Mouse (Mus musculus) intestine, embryonic 15.5 days (tissue): ENCODE measurements around the gene Smarcal1. TPM values are rescaled to one million over a fixed set of nuclear protein-coding genes. Genes with fewer than 3 reads are reported as not detected.
A peak's percentile ranks its signal among the peaks of the same experiment; 100 is the strongest.

Experiments
- ATAC-seq: fragments of 200-750 bp; cut with Nextera tagmentation; 2 replicates; pipeline ENCODE4 v1.8.0; 2017; ENCODE audit warnings: moderate TSS enrichment, moderate library complexity
- H3K27ac ChIP-seq: fragments of 300-500 bp; sonication (generic); 2 replicates; pipeline ENCODE4 v1.5.1; 2015; ENCODE audit warnings: mild to moderate bottlenecking, inconsistent platforms
- H3K27me3 ChIP-seq: fragments of 300-500 bp; sonication (generic); replicated peaks from 2 replicates; pipeline ENCODE4 v1.6.1; 2015; ENCODE audit warnings: inconsistent platforms
- H3K36me3 ChIP-seq: fragments of 300-500 bp; sonication (generic); 2 replicates; pipeline ENCODE4 v1.6.1; 2015; ENCODE audit warnings: inconsistent platforms
- H3K4me1 ChIP-seq: fragments of 300-500 bp; sonication (generic); replicated peaks from 2 replicates; pipeline ENCODE4 v1.6.1; 2015; ENCODE audit warnings: inconsistent platforms
- H3K4me2 ChIP-seq: fragments of 300-500 bp; sonication (generic); replicated peaks from 2 replicates; pipeline ENCODE4 v1.6.1; 2015; ENCODE audit warnings: mild to moderate bottlenecking, inconsistent platforms
- H3K4me3 ChIP-seq: fragments of 300-500 bp; sonication (generic); replicated peaks from 2 replicates; pipeline ENCODE4 v1.5.1; 2015; ENCODE audit warnings: inconsistent platforms
- H3K9ac ChIP-seq: fragments of 300-500 bp; sonication (generic); 2 replicates; pipeline ENCODE4 v1.6.1; 2015; ENCODE audit warnings: inconsistent platforms
- H3K9me3 ChIP-seq: fragments of 300-500 bp; sonication (generic); 2 replicates; pipeline ENCODE4 v1.6.1; 2016; ENCODE audit warnings: inconsistent platforms
- WGBS: fragments of 180-500 bp; shearing (Covaris S2); methylation state at CpG from one replicate; pipeline ENCODE4 v1.1.7; 2015; 5-methylcytosine and 5-hydroxymethylcytosine counted together
- polyA plus RNA-seq: library from polyadenylated mRNA; unstranded; fragments of >200 nt; fragmentation: Nextera tagmentation; extraction: Ambion mirVana; gene quantifications from 2 replicates; pipeline ENCODE4 v1.2.1, GENCODE M21; 2015

Gene Smarcal1
- polyA plus RNA-seq, 1 experiment from 2014 or later, result 16.5 TPM

DNA sequence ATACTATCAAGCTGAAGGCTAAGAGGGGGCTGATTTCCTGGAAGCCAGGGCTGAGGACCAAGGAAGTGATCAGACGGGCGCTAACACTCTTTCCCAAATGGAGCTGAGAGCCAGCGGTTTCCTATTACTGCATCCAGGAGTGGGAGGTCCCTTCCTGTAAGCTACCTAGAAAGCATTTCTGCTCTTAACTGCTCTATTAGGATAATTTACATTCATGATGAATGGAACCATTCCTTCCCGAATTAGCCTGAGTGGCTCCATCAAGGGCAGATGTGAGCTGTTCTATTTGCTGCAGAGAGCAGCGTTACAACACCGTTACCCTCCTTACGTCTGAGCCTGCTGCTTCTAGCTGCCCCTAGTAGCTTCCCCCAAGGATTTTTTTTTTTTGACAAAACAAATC lies 9.0 kb upstream of the Smarcal1 start:
- Histone ChIP-seq H3K4me3 (no peak overlapping the region), H3K9ac (no peak overlapping the region), H3K36me3 (no peaks in the 10 kb centered on the region), H3K27ac (no peak overlapping the region), H3K4me2 (no peak overlapping the region), H3K4me1 (0 out of 2 replicates have a peak, but pooled peaks cover 6% of the 10 kb centered on the region), H3K9me3 (no peaks in the 10 kb centered on the region), H3K27me3 (0 out of 2 replicates have a peak, but pooled peaks cover 3% of the 10 kb centered on the region)
- 47% methylated on average over 7 of the region's 7 CpGs for WGBS
- ATAC-seq, result no peak

DNA sequence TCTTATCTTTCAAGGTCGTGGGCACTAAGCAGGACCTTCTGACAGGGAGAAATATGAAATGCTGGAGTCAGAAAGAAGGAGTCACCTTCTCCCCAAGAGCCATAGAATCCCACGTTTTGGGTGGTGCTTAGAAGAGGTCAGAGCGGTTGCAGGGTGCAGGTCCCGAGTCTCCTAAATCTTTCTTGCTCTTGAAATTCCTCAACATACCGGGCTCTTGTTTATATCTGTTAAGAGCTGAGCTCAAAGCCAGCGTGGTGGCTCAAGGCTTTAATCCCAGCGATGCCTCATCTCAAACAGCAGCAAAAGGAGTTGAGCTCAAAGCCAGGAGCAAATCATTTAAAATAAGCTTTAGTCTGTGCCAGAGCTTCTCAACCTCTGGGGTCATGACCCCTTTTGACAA lies 8.4 kb upstream of the Smarcal1 start:
- no peaks in the 10 kb centered on the region for H3K36me3 ChIP-seq
- no peaks in the 10 kb centered on the region for H3K9me3 ChIP-seq
- H3K4me1 ChIP-seq, result 0 out of 2 replicates have a peak, but pooled peaks cover 6% of the 10 kb centered on the region
- no peak overlapping the region for H3K4me2 ChIP-seq
- H3K9ac ChIP-seq, result no peak overlapping the region
- WGBS, result 26% methylated on average over 7 of the region's 7 CpGs
- H3K27ac ChIP-seq, result no peak overlapping the region
- ATAC-seq, result no peak
- 0 out of 2 replicates have a peak, but pooled peaks cover 3% of the 10 kb centered on the region for H3K27me3 ChIP-seq
- no peak overlapping the region for H3K4me3 ChIP-seq

DNA sequence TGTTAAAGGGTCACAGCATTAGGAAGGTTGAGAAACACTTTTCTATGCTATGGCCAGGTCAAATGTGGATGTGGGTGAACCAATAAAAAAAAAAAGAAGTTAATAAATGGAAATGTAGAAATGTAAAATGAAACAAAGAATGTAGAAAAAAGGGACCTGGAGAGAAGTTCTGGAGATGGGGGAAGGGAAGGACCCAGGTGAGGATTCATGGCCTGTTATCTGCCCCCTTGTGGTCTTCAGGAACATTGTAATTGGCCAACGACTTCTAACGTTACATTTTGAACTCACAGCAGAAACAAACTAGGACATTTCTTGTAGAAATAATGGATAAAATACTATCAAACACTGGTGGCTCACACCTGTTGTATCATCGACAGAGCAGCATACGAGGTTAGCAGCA lies 7.9 kb upstream of the Smarcal1 start:
- WGBS, result 47% methylated on average over 4 of the region's 4 CpGs

DNA sequence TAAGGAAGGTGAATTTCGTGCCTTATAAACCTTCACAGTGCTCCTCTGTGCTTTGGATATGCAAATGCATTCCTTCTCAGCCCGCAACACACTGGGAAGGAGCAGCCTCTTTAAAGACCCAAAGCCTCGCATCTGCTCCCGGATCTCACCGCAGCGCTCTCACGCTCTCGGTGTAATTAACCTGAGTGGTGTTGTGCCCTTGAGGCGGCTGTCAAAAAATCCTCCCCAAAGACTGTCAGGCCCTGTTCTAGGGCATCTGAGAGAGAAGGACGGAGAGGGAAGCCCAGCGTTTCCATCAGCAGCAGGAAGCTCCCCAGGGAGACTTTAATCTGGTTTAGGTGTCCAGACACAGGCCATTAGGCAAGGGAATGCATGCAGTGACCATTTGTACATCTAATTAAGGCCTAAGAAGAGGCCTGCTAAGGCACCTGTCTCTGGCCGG lies 5.5 kb upstream of the Smarcal1 start:
- H3K9me3 ChIP-seq, result no peaks in the 10 kb centered on the region
- 0 out of 2 replicates have a peak, but pooled peaks cover 3% of the 10 kb centered on the region for H3K27me3 ChIP-seq
- H3K4me3 ChIP-seq, result no peak overlapping the region
- no peak for ATAC-seq
- H3K36me3 ChIP-seq, result no peaks in the 10 kb centered on the region
- H3K4me2 ChIP-seq, result no peak overlapping the region; the same call in 1 of the 2 replicates
- 10% methylated on average over 12 of the region's 12 CpGs for WGBS
- no peak overlapping the region for H3K9ac ChIP-seq
- no peak overlapping the region for H3K27ac ChIP-seq
- 0 out of 2 replicates have a peak, but pooled peaks cover 6% of the 10 kb centered on the region for H3K4me1 ChIP-seq

More for the DNA sequence above, 7.9 kb upstream of the Smarcal1 start:
- no peak for ATAC-seq
- no peak overlapping the region for H3K4me3 ChIP-seq
- 0 out of 2 replicates have a peak, but pooled peaks cover 3% of the 10 kb centered on the region for H3K27me3 ChIP-seq
- 0 out of 2 replicates have a peak, but pooled peaks cover 6% of the 10 kb centered on the region for H3K4me1 ChIP-seq
- no peaks in the 10 kb centered on the region for H3K36me3 ChIP-seq
- H3K27ac ChIP-seq, result no peak overlapping the region
- no peaks in the 10 kb centered on the region for H3K9me3 ChIP-seq
- H3K9ac ChIP-seq, result no peak overlapping the region
- H3K4me2 ChIP-seq, result no peak overlapping the region

DNA sequence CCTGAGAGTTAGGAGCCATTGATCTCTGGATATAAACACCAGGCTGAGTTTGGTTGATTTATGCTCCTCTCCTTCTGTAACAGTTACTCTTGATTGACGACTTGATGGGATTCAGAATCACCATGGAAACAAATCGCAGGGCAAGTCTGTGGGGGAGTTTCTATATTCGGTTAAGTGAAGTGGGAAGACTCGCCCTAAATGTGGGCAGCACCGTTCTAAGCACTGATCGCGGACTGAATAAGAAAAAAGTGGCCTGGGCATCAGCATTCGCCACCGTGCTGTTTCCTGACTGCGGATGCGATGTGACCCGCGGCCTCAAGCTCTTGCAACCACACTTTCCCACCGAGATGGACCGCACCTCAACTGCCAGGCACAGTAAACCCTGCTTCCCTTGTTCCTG lies 4.7 kb upstream of the Smarcal1 start:
- H3K4me3 ChIP-seq, result no peak overlapping the region
- 42% methylated on average over 15 of the region's 15 CpGs for WGBS
- no peaks in the 10 kb centered on the region for H3K9me3 ChIP-seq
- no peak for ATAC-seq
- H3K4me1 ChIP-seq, result 0 out of 2 replicates have a peak, but pooled peaks cover 6% of the 10 kb centered on the region
- no peaks in the 10 kb centered on the region for H3K36me3 ChIP-seq
- 0 out of 2 replicates have a peak, but pooled peaks cover 3% of the 10 kb centered on the region for H3K27me3 ChIP-seq
- no peak overlapping the region for H3K27ac ChIP-seq
- H3K4me2 ChIP-seq, result no peak overlapping the region
- H3K9ac ChIP-seq, result no peak overlapping the region

DNA sequence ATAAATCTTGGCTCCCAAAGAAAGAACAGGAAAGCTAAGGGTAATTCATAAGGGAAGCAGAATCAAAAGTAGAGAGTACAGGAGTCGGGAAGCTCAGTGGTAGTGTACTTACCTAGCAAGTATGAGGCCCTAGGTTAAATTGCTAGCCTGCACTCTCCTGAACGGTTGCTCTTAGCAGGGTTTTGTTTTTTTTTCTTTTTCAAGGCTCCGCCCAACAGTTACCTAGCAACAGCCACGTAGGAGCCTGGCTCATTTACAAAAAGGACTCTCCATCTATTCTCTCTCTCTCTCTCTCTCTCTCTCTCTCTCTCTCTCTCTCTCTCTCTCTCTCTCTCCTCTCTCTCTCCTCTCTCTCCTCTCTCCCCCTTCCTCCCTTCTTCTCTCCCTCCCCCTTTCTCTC lies 4.2 kb upstream of the Smarcal1 start:
- Histone ChIP-seq H3K9me3 (no peaks in the 10 kb centered on the region), H3K4me2 (no peak overlapping the region)
- WGBS, result 37% methylated on average over 4 of the region's 4 CpGs

DNA sequence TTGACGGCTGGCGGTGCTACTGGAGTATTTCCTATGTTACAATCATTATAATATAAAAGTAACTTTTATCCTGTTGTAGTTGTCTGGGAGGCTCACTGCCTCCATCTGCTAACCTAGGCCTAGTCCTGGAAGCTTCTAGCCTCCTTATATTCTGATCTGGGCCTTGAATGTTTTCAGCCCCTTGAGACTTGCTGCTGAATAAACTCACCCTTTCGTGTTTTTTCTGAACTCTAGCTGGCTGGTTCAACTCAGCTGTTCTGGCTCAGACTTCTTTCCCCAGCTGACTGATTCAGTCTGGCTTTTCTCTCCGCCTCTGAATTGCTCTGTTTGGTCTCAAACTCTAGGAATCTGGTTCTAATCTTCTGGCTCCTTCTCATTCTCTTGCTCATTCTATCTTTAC lies 855 bp downstream of the Smarcal1 start:
- no peaks in the 10 kb centered on the region for H3K9me3 ChIP-seq
- H3K27ac ChIP-seq, result no peak overlapping the region
- no peak for ATAC-seq
- peaks cover 7% of the 10 kb centered on the region for H3K36me3 ChIP-seq
- no peaks in the 10 kb centered on the region for H3K27me3 ChIP-seq
- H3K4me3 ChIP-seq, result peak overlapping the region; percentile 51
- H3K4me1 ChIP-seq, result peaks cover 6% of the 10 kb centered on the region; the same call in 1 of the 2 replicates
- H3K9ac ChIP-seq, result peak overlapping the region; percentile 47
- H3K4me2 ChIP-seq, result peak overlapping the region; percentile 74
- 71% methylated on average over 4 of the region's 4 CpGs for WGBS

More for the DNA sequence above, 4.2 kb upstream of the Smarcal1 start:
- Histone ChIP-seq H3K27ac (no peak overlapping the region), H3K9ac (no peak overlapping the region), H3K4me3 (no peak overlapping the region), H3K27me3 (0 out of 2 replicates have a peak, but pooled peaks cover 3% of the 10 kb centered on the region), H3K36me3 (no peaks in the 10 kb centered on the region), H3K4me1 (peaks cover 7% of the 10 kb centered on the region; the same call in 1 of the 2 replicates)
- no peak for ATAC-seq

DNA sequence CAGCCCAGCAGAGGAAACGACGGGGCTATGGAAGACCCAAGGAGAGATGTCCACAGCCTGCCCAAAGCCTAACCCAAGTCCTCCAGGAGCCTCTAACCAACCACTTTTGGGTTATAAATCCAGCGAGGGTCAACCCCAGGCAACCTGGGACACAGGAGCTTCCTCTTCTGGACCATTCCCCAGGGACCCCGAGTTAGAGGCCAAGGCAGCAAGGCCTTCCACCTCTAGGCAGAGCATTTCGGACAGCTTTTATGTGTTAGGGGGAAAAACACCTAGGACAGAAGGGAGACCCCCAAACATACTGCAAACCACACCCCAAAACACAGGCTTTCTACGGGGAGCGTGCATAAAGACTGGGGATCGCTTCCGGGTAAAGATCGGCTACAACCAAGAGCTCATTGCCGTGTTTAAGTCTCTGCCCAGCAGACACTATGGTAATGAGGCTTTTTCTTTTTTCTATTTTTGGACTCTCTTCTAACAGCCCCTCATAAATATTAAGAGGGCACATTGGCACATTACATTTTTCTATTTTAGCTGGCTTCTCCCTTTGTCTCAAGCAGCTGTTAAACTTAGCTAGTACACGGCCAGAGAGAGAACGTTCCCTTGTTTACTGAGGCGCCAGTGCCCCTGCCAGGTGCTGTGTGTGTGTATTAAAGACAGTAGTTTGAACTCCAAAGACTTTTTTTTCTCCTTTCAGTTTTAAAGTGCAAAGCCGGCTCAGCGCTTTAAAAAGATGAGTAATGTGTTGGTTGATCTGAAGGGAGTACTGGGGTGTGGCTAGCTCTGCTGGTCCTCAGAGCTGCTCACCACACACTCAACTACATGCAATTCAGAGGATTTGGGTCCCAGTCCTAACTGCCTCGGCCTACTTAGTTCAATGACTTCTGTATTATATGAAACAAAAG lies 3.2 kb downstream of the Smarcal1 start:
- no peaks in the 10 kb centered on the region for H3K9me3 ChIP-seq
- no peak overlapping the region for H3K4me3 ChIP-seq
- peaks cover 11% of the 10 kb centered on the region for H3K36me3 ChIP-seq
- WGBS, result 91% methylated on average over 17 of the region's 17 CpGs
- H3K4me1 ChIP-seq, result peaks cover 6% of the 10 kb centered on the region; the same call in 1 of the 2 replicates
- no peaks in the 10 kb centered on the region for H3K27me3 ChIP-seq
- no peak for ATAC-seq
- H3K27ac ChIP-seq, result no peak overlapping the region
- no peak overlapping the region for H3K4me2 ChIP-seq
- H3K9ac ChIP-seq, result no peak overlapping the region

DNA sequence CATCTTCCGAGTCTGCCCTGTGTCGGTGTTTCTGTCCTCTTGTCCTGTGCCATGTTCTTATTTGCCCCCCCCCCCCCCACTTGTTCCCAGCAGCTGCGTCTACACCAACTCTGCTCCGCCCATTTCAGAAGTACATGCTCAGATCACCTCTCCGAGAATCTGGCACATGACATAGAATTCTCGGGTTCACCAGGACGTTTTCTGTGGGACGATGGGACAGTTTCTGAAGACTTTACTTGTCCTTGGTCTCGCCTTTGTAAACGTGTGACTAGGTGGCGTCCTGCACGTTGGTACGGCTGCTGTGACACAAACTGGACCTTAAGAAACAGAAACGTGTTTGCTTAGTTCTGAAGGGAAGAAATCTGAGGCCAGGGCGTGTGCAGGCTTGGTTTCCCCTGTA lies 4.5 kb downstream of the Smarcal1 start:
- no peaks in the 10 kb centered on the region for H3K9me3 ChIP-seq
- H3K36me3 ChIP-seq, result peaks cover 11% of the 10 kb centered on the region
- H3K4me2 ChIP-seq, result no peak overlapping the region
- no peaks in the 10 kb centered on the region for H3K27me3 ChIP-seq
- no peak for ATAC-seq
- no peak overlapping the region for H3K4me3 ChIP-seq
- peaks cover 6% of the 10 kb centered on the region; the same call in 1 of the 2 replicates for H3K4me1 ChIP-seq
- H3K9ac ChIP-seq, result no peak overlapping the region
- WGBS, result 89% methylated on average over 15 of the region's 15 CpGs
- no peak overlapping the region for H3K27ac ChIP-seq

DNA sequence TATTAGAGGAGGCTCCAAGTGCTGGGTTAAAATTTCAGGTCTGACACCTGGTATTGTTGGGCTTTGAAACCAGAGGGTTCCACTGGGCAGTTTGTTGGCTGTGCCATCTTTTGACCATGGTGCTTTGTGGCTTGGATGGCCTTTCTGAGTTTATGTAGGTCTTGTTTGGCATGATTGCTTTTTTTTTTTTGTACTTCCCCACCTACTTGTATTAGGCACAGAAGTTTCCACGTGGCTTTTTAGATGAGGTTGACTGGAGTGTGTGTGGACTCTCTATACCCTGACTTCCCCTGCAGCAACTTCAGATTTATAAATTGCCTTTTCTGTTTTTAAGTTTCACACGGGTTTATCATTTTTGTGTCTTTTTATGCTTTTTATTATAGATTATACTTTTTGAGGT lies 5.7 kb downstream of the Smarcal1 start:
- no peak for ATAC-seq
- Histone ChIP-seq H3K27me3 (no peaks in the 10 kb centered on the region), H3K36me3 (peaks cover 16% of the 10 kb centered on the region), H3K4me2 (no peak overlapping the region), H3K9ac (no peak overlapping the region), H3K4me1 (peaks cover 5% of the 10 kb centered on the region; the same call in 1 of the 2 replicates), H3K4me3 (no peak overlapping the region), H3K27ac (no peak overlapping the region), H3K9me3 (no peaks in the 10 kb centered on the region)
- 87% methylated on average over 2 of the region's 2 CpGs for WGBS

DNA sequence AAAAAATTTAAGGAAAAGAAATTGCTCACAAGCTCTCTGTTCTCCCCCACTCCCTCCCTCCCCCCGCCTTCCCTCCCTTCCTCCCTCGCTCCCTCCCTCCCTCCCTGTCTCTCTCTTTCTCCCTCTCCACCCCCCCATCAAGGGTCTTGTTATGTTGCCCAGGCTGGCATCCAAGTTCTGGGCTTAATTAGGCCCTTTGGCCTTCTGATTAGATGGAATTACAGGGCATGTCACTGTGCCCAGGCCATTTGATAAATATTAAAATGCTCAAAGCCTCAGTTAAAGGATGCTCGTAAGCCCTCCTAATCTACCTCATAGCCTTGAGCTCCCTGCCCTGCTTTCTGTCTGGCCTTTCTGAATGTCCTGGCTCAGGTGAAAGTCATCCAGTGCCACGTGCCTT lies 7.6 kb downstream of the Smarcal1 start:
- Histone ChIP-seq H3K27ac (no peak overlapping the region), H3K27me3 (no peaks in the 10 kb centered on the region), H3K9ac (no peak overlapping the region), H3K9me3 (no peaks in the 10 kb centered on the region), H3K36me3 (peaks cover 15% of the 10 kb centered on the region), H3K4me3 (no peak overlapping the region), H3K4me2 (no peak overlapping the region), H3K4me1 (no peaks in the 10 kb centered on the region)
- no peak for ATAC-seq
- WGBS, result 81% methylated on average over 4 of the region's 4 CpGs

DNA sequence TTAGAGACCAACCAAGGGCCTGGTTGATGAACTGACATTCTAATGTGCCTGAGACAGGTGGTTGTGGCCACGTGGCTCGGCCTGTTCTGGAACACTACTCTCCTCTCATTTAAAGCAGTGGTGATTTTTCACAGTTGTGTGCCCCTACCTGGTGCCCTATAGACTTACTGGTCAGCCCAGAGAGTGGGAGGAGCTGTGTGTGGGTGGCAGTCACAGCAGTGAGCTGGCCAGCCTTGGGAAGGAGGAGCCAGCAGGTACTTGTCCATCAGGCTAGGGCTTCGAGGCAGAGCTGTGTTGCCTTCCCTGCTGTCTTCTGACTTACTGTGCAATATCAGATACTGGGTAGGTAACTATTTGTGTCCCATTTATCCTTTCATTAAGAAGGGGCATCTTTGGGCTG lies 9.3 kb downstream of the Smarcal1 start:
- ATAC-seq, result no peak
- 94% methylated on average over 3 of the region's 3 CpGs for WGBS
- H3K4me3 ChIP-seq, result no peak overlapping the region

More for the DNA sequence above, 9.3 kb downstream of the Smarcal1 start:
- Histone ChIP-seq H3K27me3 (no peaks in the 10 kb centered on the region), H3K27ac (no peak overlapping the region), H3K9ac (no peak overlapping the region), H3K4me1 (no peaks in the 10 kb centered on the region), H3K4me2 (no peak overlapping the region), H3K36me3 (peaks cover 24% of the 10 kb centered on the region; the same call in 1 of the 2 replicates), H3K9me3 (no peaks in the 10 kb centered on the region)
